Mouse (Mus musculus) hematopoietic multipotent progenitor cell, adult 10-12 weeks (in vitro differentiated cells): ENCODE measurements around the gene Ficd. TPM values are rescaled to one million over a fixed set of nuclear protein-coding genes. Genes with fewer than 3 reads are reported as not detected.

Experiments
- polyA plus RNA-seq: library from polyadenylated mRNA; stranded (reverse); fragments of >175 nt; gene quantifications from 2 replicates; pipeline ENCODE4 v1.2.3, GENCODE M21; 2012; ENCODE audit warnings: low replicate concordance

The Ficd gene
- 6.5 and 7.2 TPM in 2 replicates for polyA plus RNA-seq

GRCm38 (mm10) chr5:113735345-113736112, at the start of gene Ficd:
TSS of gene Ficd (plus strand) at chr5:113735803.

DNA sequence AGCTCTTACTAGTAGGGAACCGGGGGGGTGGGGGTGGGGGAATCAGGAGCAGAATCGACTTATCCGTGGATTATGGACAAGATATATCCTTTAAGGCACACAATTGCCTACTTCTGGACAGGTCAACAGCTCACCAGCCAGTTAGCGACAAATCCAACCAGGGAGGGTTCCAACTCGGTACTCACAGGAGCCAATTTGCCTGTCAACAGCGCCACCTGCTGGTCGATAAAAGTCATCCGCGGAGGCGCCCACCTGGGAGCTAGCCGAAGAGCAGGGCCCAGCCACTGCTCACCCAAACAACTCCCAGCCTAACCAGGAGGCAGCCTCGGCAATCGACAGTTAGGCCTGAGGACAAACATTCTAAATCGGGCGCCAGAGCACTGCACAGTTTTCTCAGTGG, 11.2 kb upstream of the Ficd start, which contains the start of gene 1700069L16Rik:
Gene 1700069L16Rik, minus strand, starts transcription at position 327 of the 400 bp plus-strand sequence.

GRCm38 (mm10) chr5:113772450-113772895, 36.9 kb downstream of the Ficd start, which contains the start of the genes Sart3 and Iscu:
TSS of gene Sart3 (minus strand) at chr5:113772510.
TSS of gene Iscu (plus strand) at chr5:113772748.

Other genes starting within 250 kb of the Ficd start
- gene Wscd2, start 245.5 kb upstream of the Ficd start, polyA plus RNA-seq = 1.5 and 2.2 TPM in 2 replicates
- 1.9 and 5.8 TPM in 2 replicates for gene Cmklr1, start 85.4 kb upstream of the Ficd start, polyA plus RNA-seq
- not detected in 2 replicates for gene 1700069L16Rik, start 11.0 kb upstream of the Ficd start, polyA plus RNA-seq
- gene Sart3, start 36.7 kb downstream of the Ficd start, polyA plus RNA-seq = 29.0 and 31.3 TPM in 2 replicates
- gene Iscu, start 36.9 kb downstream of the Ficd start, polyA plus RNA-seq = 62.2 and 84.8 TPM in 2 replicates
- gene Tmem119, start 64.7 kb downstream of the Ficd start, polyA plus RNA-seq = 0.34 and 0.41 TPM in 2 replicates
- gene Selplg, start 96.8 kb downstream of the Ficd start, polyA plus RNA-seq = 595 and 1,736 TPM in 2 replicates
- 33.7 and 39.1 TPM in 2 replicates for gene Coro1c, start 173.0 kb downstream of the Ficd start, polyA plus RNA-seq